Mouse (Mus musculus) megakaryocyte progenitor cell, adult 5-6 weeks (primary cell): ENCODE measurements around the gene Slc25a39. TPM values are rescaled to one million over a fixed set of nuclear protein-coding genes. Genes with fewer than 3 reads are reported as not detected.

Experiments
- total RNA-seq, 2 experiments: library from RNA; stranded (forward) in 1 of 2; stranded (reverse) in 1 of 2; fragments of 157-497, 149-512 nt in 1 of 2; fragments of 200-1000 nt in 1 of 2; gene quantifications; 2 replicates each; pipeline versions ENCODE4 v1.2.3 to v1.2.4; 2015 to 2017

Slc25a39 gene
- total RNA-seq, 2 experiments from 2014 or later: 48.7 to 124 TPM

Other genes with a start within 250 kb of the Slc25a39 start
- gene Lsm12, start 222.7 kb downstream of the Slc25a39 start, total RNA-seq (2015): 127 and 133 TPM in 2 replicates
- 67.8 and 79.1 TPM in 2 replicates for gene Lsm12, start 222.7 kb downstream of the Slc25a39 start, total RNA-seq (2017)
- gene G6pc3, start 218.3 kb downstream of the Slc25a39 start, total RNA-seq (2015): 106 and 144 TPM in 2 replicates
- 61.8 and 65.0 TPM in 2 replicates for gene G6pc3, start 218.3 kb downstream of the Slc25a39 start, total RNA-seq (2017)
- 18.6 and 20.6 TPM in 2 replicates for gene Hdac5, start 177.8 kb downstream of the Slc25a39 start, total RNA-seq (2015)
- gene Hdac5, start 177.8 kb downstream of the Slc25a39 start, total RNA-seq (2017): 18.7 and 22.1 TPM in 2 replicates
- 20.7 and 21.1 TPM in 2 replicates for gene BC030867, start 159.1 kb downstream of the Slc25a39 start, total RNA-seq (2015)
- gene BC030867, start 159.1 kb downstream of the Slc25a39 start, total RNA-seq (2017): 5.9 and 6.7 TPM in 2 replicates
- 1.5 and 2.0 TPM in 2 replicates for gene Asb16, start 139.2 kb downstream of the Slc25a39 start, total RNA-seq (2015)
- 0.54 and 0.58 TPM in 2 replicates for gene Asb16, start 139.2 kb downstream of the Slc25a39 start, total RNA-seq (2017)
- 15.3 and 16.3 TPM in 2 replicates for gene Tmub2, start 123.0 kb downstream of the Slc25a39 start, total RNA-seq (2015)
- 21.4 and 24.8 TPM in 2 replicates for gene Tmub2, start 123.0 kb downstream of the Slc25a39 start, total RNA-seq (2017)
- gene Atxn7l3, start 111.3 kb downstream of the Slc25a39 start, total RNA-seq (2015): 19.0 and 19.1 TPM in 2 replicates
- 19.5 and 25.6 TPM in 2 replicates for gene Atxn7l3, start 111.3 kb downstream of the Slc25a39 start, total RNA-seq (2017)
- 31.7 and 34.1 TPM in 2 replicates for gene Ubtf, start 88.2 kb downstream of the Slc25a39 start, total RNA-seq (2015)
- gene Ubtf, start 88.2 kb downstream of the Slc25a39 start, total RNA-seq (2017): 131 and 155 TPM in 2 replicates
- 1.1 and 2.0 TPM in 2 replicates for gene Slc4a1, start 41.7 kb downstream of the Slc25a39 start, total RNA-seq (2015)
- gene Slc4a1, start 41.7 kb downstream of the Slc25a39 start, total RNA-seq (2017): 0.61 and 0.62 TPM in 2 replicates
- gene Rundc3a, start 14.5 kb downstream of the Slc25a39 start, total RNA-seq (2015): not detected in 2 replicates
- not detected in 2 replicates for gene Rundc3a, start 14.5 kb downstream of the Slc25a39 start, total RNA-seq (2017)
- 119 and 136 TPM in 2 replicates for gene Grn, start 22.4 kb upstream of the Slc25a39 start, total RNA-seq (2015)
- gene Grn, start 22.4 kb upstream of the Slc25a39 start, total RNA-seq (2017): 44.0 and 45.4 TPM in 2 replicates
- 0.05 and 0.07 TPM in 2 replicates for gene Fam171a2, start 39.7 kb upstream of the Slc25a39 start, total RNA-seq (2015)
- 0.04 and 0.24 TPM in 2 replicates for gene Fam171a2, start 39.7 kb upstream of the Slc25a39 start, total RNA-seq (2017)
- 5.3 and 6.4 TPM in 2 replicates for gene Itga2b, start 62.2 kb upstream of the Slc25a39 start, total RNA-seq (2015)
- gene Itga2b, start 62.2 kb upstream of the Slc25a39 start, total RNA-seq (2017): 14.2 and 22.3 TPM in 2 replicates
- 18.1 and 24.4 TPM in 2 replicates for gene Gpatch8, start 148.4 kb upstream of the Slc25a39 start, total RNA-seq (2015)
- gene Gpatch8, start 148.4 kb upstream of the Slc25a39 start, total RNA-seq (2017): 17.4 and 23.5 TPM in 2 replicates
- gene Gm11627, start 171.5 kb upstream of the Slc25a39 start, total RNA-seq (2015): not detected in 2 replicates
- not detected in 2 replicates for gene Gm11627, start 171.5 kb upstream of the Slc25a39 start, total RNA-seq (2017)
- not detected in 2 replicates for gene Fzd2, start 196.4 kb upstream of the Slc25a39 start, total RNA-seq (2015)
- not detected in 2 replicates for gene Fzd2, start 196.4 kb upstream of the Slc25a39 start, total RNA-seq (2017)